Mouse (Mus musculus): Measurements from ENCODE around the gene C730034F03Rik.

C730034F03Rik gene

DNA sequence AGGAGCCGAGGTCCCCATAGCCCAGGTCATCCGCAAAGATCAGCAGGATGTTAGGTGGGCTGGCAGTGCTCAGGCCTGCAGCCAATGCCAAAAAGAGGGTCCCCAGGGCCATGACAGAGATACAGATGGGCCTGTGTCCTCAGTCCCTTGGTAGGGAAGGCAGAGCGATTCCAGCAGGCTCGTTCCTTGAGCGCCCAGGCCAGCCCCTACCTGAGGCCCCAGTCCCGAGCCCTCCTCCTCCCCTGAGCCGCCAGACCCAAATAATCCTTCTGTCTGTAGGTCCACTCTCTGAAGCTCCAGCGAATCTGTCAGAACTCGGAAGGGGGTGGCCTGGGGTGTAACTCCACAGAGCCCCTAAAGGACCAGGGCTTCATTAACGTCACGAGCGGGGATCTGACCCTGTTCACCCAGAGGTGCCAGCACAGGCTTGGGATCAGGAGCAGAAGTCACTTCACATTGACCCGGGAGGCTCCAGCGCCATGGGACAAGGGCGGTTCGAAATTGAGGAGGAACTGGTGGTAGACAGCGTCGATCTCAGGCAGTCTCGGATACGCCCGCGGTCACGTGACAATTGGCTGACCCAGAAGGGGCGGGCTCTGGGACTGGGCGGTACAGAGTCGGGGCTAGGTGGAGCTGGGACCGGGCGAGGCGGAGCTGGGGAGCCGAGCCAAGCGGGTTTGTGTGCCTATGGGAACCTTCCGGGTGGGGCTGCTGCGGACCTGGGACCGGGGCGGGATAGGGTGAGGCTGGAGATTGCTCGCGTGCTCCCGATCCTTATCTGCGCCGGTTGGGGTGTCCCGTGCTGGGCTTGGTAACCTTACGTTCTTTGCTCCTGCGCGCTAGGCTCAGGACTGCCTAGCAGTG is 46.5 kb downstream of the C730034F03Rik start:
- peak; percentile 95 for DNase-seq

DNA sequence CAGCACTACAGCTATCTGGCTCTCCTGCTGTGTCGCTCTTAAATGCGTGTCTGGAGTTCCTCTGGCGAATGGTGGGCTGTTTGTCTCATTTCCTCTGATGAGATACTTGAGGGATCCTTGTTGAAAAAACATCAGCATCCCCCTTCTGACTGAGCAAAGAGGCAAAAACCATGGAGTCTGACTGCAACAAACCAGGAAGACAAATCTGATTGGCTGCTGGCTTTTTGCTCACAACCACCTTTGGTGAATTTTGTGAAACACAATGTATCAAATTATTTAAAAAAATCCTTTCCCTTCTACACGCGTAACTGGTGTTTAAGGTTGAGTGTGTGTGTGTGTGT is 47.1 kb downstream of the C730034F03Rik start:
- no peak for DNase-seq

DNA sequence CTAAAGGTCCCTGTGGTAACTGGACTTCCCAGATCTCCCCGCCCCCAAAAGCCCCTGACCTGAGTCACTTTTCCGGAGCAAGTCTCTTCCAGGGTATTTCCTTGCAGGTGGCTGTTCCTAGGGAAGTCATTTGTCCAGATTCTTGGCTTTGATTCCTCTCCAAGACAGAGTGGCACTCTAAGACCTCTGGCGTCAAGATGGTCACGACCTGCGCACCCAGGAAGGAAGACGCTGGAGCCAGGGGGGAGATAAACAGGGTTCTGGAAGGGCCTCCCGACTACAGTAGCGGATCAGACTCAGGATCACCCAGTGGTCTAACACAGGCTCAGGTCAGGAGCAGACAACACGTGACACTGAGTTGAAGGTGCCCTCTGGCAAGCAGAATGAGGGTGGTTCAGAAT is 47.7 kb downstream of the C730034F03Rik start, which contains the start of gene Arsa:
Gene Arsa (minus strand): TSS at position 335 of the 401 bp plus-strand sequence.
- no peak for DNase-seq

DNA sequence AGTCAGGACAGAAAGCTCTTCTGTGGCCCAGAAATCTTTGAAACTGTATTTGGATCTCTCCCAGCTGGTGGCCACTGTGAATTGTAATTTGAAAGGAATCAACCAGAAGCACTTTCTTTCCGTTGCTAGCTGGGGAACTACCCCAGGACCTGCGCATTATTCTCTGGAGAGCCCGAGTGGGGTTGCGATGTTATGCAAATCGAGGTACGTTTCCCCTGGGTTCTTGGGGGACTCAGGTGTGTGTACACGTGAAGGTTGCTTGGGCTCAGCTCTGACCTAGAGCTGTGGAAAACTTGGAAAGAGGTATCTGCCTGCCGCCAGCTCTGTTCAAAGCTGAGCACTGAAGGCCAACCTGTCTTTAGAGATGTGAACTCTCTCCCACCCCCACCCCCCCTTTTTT is 48.4 kb downstream of the C730034F03Rik start:
- no peak for DNase-seq

DNA sequence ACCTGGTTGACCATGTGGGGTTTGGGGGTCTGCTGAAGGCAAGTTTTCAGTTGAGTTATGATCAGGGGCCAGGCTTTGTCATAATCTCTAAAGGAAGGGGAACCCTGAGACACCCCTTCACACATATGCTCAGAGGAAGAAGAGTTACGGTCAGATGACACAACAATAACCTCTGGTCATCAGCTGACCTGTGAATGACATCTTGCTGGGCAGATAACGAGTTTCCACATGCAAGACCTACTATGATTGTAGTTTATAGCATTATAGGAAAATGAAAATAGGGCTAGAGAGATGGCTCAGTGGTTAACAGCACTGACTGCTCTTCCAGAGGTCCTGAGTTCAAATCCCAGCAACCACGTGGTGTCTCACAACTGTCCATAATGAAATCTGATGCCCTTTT is 49.2 kb downstream of the C730034F03Rik start:
- no peak for DNase-seq
